Comparison of ENCODE assay signal across 8 mouse cellular contexts in the genomic region with DNA sequence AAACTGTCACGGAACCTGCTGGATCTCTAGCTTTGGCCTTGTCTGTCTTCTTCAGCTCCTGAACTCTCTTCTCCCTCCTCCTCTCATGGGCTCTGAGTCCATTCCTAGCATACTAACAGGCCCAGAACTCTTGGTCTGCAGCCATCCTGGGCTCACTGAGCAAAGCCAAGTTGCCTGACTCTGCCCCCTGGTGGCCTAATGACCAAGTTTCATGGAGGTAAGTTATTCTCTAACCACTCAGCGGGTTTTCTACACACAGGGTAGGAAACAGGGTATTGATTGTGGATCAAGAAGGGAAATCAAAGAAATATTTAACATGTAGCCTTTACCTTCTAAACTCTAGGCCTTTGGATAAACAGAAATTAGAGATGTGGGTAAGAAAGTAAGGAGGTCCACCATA. TPM values are rescaled to one million over a fixed set of nuclear protein-coding genes. Genes with fewer than 3 reads are reported as not detected.
A peak's percentile ranks its signal among the peaks of the same experiment; 100 is the strongest.
DNase-seq lines count a peak whose midpoint lies in the region; ATAC-seq and TF ChIP-seq lines count a peak whose summit lies in the region.

A gene (plus strand): TSS at position 21 of the 400 bp plus-strand sequence.

- 0 out of 2 replicates have a peak, but pooled peaks have one; percentile 61 for ATAC-seq in forebrain, embryonic 13.5 days
- ATAC-seq in heart, embryonic 16.5 days (replicated peaks; ENCODE audit: extremely low read depth, insufficient read depth, low FRiP score) = peak; percentile 46; the same call in 1 of the 2 replicates
- peak; percentile 44 for ATAC-seq in liver, postnatal 0 days
- ATAC-seq in neural tube, embryonic 15.5 days (ENCODE audit: low FRiP score) = 0 out of 2 replicates have a peak, but pooled peaks have one; percentile 50

- no peaks in the 10 kb centered on the region for H3K9me3 ChIP-seq in ES-Bruce4 (replicated peaks; ENCODE audit: control insufficient read depth, insufficient read depth, low read length, poor library complexity, severe bottlenecking)
- no peaks in the 10 kb centered on the region for H3K9me3 ChIP-seq in forebrain, embryonic 13.5 days (replicated peaks)
- H3K9me3 ChIP-seq in heart, embryonic 16.5 days (replicated peaks; ENCODE audit: control insufficient read depth, low read length) = no peaks in the 10 kb centered on the region
- H3K9me3 ChIP-seq in liver, postnatal 0 days (ENCODE audit: low read length) = no peaks in the 10 kb centered on the region
- no peaks in the 10 kb centered on the region for H3K9me3 ChIP-seq in neural tube, embryonic 15.5 days (replicated peaks)

- WGBS in forebrain, embryonic 13.5 days = 39% methylated on average over 2 of the region's 2 CpGs
- 53% methylated on average over 2 of the region's 2 CpGs for WGBS in heart, embryonic 16.5 days
- 33% methylated on average over 2 of the region's 2 CpGs for WGBS in liver, postnatal 0 days (ENCODE audit: insufficient replicate concordance)
- WGBS in neural tube, embryonic 15.5 days = 44% methylated on average over 2 of the region's 2 CpGs

- H3K9ac ChIP-seq in ES-Bruce4 (ENCODE audit: low read depth, poor library complexity, severe bottlenecking) = no peak within 1 kb of the TSS
- no peak within 1 kb of the TSS for H3K9ac ChIP-seq in forebrain, embryonic 13.5 days
- H3K9ac ChIP-seq in heart, embryonic 16.5 days (ENCODE audit: low read length) = no peak within 1 kb of the TSS
- no peak within 1 kb of the TSS for H3K9ac ChIP-seq in liver, postnatal 0 days (replicated peaks)
- H3K9ac ChIP-seq in neural tube, embryonic 15.5 days (replicated peaks) = no peak within 1 kb of the TSS

- H3K4me2 ChIP-seq in forebrain, embryonic 13.5 days = no peak within 1 kb of the TSS
- peak within 1 kb of the TSS; percentile 30; the same call in 1 of the 2 replicates for H3K4me2 ChIP-seq in heart, embryonic 16.5 days (ENCODE audit: low read depth, low read length)
- no peak within 1 kb of the TSS for H3K4me2 ChIP-seq in liver, postnatal 0 days (ENCODE audit: low read depth, low read length)
- no peak within 1 kb of the TSS for H3K4me2 ChIP-seq in neural tube, embryonic 15.5 days

- H3K36me3 ChIP-seq in ES-Bruce4 (ENCODE audit: control insufficient read depth, insufficient read depth, low read length, poor library complexity, severe bottlenecking) = no peaks in the 10 kb centered on the region
- no peaks in the 10 kb centered on the region for H3K36me3 ChIP-seq in forebrain, embryonic 13.5 days (ENCODE audit: poor library complexity, severe bottlenecking)
- H3K36me3 ChIP-seq in heart, embryonic 16.5 days (ENCODE audit: control insufficient read depth, insufficient read depth) = no peaks in the 10 kb centered on the region
- H3K36me3 ChIP-seq in liver, postnatal 0 days (replicated peaks; ENCODE audit: insufficient read depth, low read length) = no peaks in the 10 kb centered on the region
- H3K36me3 ChIP-seq in neural tube, embryonic 15.5 days = no peaks in the 10 kb centered on the region

- DNase-seq in c-Kit-positive CD71-positive TER-119-negative erythroid progenitor cells, embryonic 14.5 days (ENCODE audit: low read depth) = peak; percentile 67
- DNase-seq in kidney, postnatal 4 days = peak; percentile 91
- peak; percentile 87 for DNase-seq in liver, postnatal 0 days
- DNase-seq in testis, postnatal 14 days (ENCODE audit: low spot score) = peak; percentile 51

- TF ChIP-seq CTCF in ES-Bruce4 (IDR thresholded peaks at IDR 0.05; ENCODE audit: low read depth, low read length) = peak; percentile 85
- TF ChIP-seq CTCF in liver, postnatal 0 days (IDR thresholded peaks at IDR 0.05; ENCODE audit: low read depth) = peak; percentile 94

- H3K27ac ChIP-seq in ES-Bruce4 (ENCODE audit: insufficient read depth, low read length) = no peak within 1 kb of the TSS
- H3K27ac ChIP-seq in forebrain, embryonic 13.5 days = no peak within 1 kb of the TSS
- peak within 1 kb of the TSS; percentile 33 for H3K27ac ChIP-seq in heart, embryonic 16.5 days (ENCODE audit: low read length)
- no peak within 1 kb of the TSS for H3K27ac ChIP-seq in liver, postnatal 0 days (ENCODE audit: low read depth)
- H3K27ac ChIP-seq in neural tube, embryonic 15.5 days (replicated peaks) = no peak within 1 kb of the TSS

- H3K4me3 ChIP-seq in ES-Bruce4 (ENCODE audit: low read depth, low read length) = no peak within 1 kb of the TSS
- H3K4me3 ChIP-seq in forebrain, embryonic 13.5 days = no peak within 1 kb of the TSS
- 0 out of 2 replicates have a peak within 1 kb of the TSS, but pooled peaks have one; percentile 5 for H3K4me3 ChIP-seq in heart, embryonic 16.5 days (ENCODE audit: low read length)
- no peak within 1 kb of the TSS for H3K4me3 ChIP-seq in liver, postnatal 0 days (ENCODE audit: low read depth, low read length)
- no peak within 1 kb of the TSS for H3K4me3 ChIP-seq in neural tube, embryonic 15.5 days (replicated peaks)

- peaks cover 4% of the 10 kb centered on the region for H3K4me1 ChIP-seq in ES-Bruce4 (ENCODE audit: control insufficient read depth, insufficient read depth, low read length)
- no peaks in the 10 kb centered on the region for H3K4me1 ChIP-seq in forebrain, embryonic 13.5 days
- peaks cover 17% of the 10 kb centered on the region for H3K4me1 ChIP-seq in heart, embryonic 16.5 days (ENCODE audit: control insufficient read depth, insufficient read depth, low read length)
- H3K4me1 ChIP-seq in liver, postnatal 0 days (ENCODE audit: insufficient read depth) = peaks cover 4% of the 10 kb centered on the region; the same call in 1 of the 2 replicates
- no peaks in the 10 kb centered on the region for H3K4me1 ChIP-seq in neural tube, embryonic 15.5 days

- TF ChIP-seq POLR2A in ES-Bruce4 (IDR thresholded peaks at IDR 0.05; ENCODE audit: insufficient read depth, low read length) = no peak

- no peak for TF ChIP-seq EP300 in ES-Bruce4 (IDR thresholded peaks at IDR 0.05; ENCODE audit: insufficient read depth, low read depth, low read length)
- 0 out of 2 replicates have a peak, but pooled peaks have one; percentile 22 for TF ChIP-seq EP300 in liver, postnatal 0 days (IDR thresholded peaks at IDR 0.05; ENCODE audit: low read depth)

- no peaks in the 10 kb centered on the region for H3K27me3 ChIP-seq in ES-Bruce4 (ENCODE audit: control insufficient read depth, insufficient read depth, low read length, poor library complexity, severe bottlenecking)
- H3K27me3 ChIP-seq in forebrain, embryonic 13.5 days = no peaks in the 10 kb centered on the region
- H3K27me3 ChIP-seq in heart, embryonic 16.5 days (ENCODE audit: control insufficient read depth, insufficient read depth, low read length) = no peaks in the 10 kb centered on the region
- H3K27me3 ChIP-seq in liver, postnatal 0 days (ENCODE audit: insufficient read depth, low read length) = no peaks in the 10 kb centered on the region
- H3K27me3 ChIP-seq in neural tube, embryonic 15.5 days (replicated peaks) = no peaks in the 10 kb centered on the region

RNA-seq across cellular contexts. Expression of the gene that starts here (rescaled TPM):
- 0.43 TPM in 1 of 2 replicates, not detected in the other for polyA plus RNA-seq in ES-Bruce4 (2011; ENCODE audit: insufficient read depth, insufficient read length, low read depth, missing spikeins)
- not detected in 2 replicates for polyA plus RNA-seq in forebrain, embryonic 13.5 days (2015; fragmentation: Nextera tagmentation; extraction: Ambion mirVana)
- polyA plus RNA-seq in heart, embryonic 16.5 days (2015; fragmentation: Nextera tagmentation; extraction: Ambion mirVana) = 0.14 TPM in 1 of 2 replicates, not detected in the other
- polyA plus RNA-seq in liver, postnatal 0 days (2015; fragmentation: Nextera tagmentation; extraction: Ambion mirVana) = not detected in 2 replicates
- not detected in 2 replicates for polyA plus RNA-seq in neural tube, embryonic 15.5 days (2015; fragmentation: Nextera tagmentation; extraction: Ambion mirVana)

Comparison
In these comparisons a context has a peak if more than half of its experiments do, and no peak if none do; other contexts are left out.
1. Peak in ATAC-seq in forebrain, embryonic 13.5 days; RNA of the gene not detected or under 1 TPM.
2. Peak in ATAC-seq, H3K4me3 ChIP-seq, H3K27ac ChIP-seq and H3K4me2 ChIP-seq in heart, embryonic 16.5 days; RNA of the gene not detected or under 1 TPM.
3. Peak in DNase-seq and ATAC-seq in liver, postnatal 0 days; RNA of the gene not detected or under 1 TPM.
4. Peak in ATAC-seq in neural tube, embryonic 15.5 days; RNA of the gene not detected or under 1 TPM.